Mouse (Mus musculus) liver, postnatal 0 days (tissue): Measurements from ENCODE around the gene Rbm20.

ENCODE experiments used
- CTCF ChIP-seq: sonication (generic); IDR thresholded peaks from 2 replicates; pipeline ENCODE4 v1.5.1; 2016; ENCODE audit warnings: antibody characterized with exemption, low read depth
- EP300 ChIP-seq: IDR thresholded peaks from 2 replicates; pipeline ENCODE4 v1.6.1; 2016; ENCODE audit warnings: antibody characterized with exemption, low read depth, mild to moderate bottlenecking

DNA sequence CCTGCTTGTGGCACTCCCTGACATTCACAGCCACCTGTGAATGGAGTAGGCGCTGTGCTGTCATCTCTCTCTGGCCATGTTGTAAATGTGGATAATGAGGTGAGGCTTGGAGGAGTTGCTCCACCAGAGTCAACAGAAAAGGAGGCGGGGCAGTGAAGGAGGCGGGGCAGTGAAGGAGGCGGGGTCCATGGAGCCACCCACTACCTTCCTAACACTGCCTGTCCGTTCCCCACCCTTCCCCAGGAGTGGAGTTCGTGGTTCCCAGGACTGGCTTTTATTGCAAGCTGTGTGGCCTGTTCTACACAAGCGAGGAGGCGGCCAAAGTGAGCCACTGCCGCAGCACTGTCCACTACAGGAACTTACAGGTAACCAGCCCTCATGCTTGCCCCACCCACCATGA is 182.0 kb downstream of the Rbm20 start:
- TF ChIP-seq EP300 (no peak), CTCF (no peak)
